Mouse (Mus musculus): ENCODE data around the gene Eif4ebp2. TPM values are rescaled to one million over a fixed set of nuclear protein-coding genes. Genes with fewer than 3 reads are reported as not detected.

The Eif4ebp2 gene
- total and polyA plus RNA-seq, 2 experiments from 2014 or later, result 18.6 to 49.1 TPM

- no peak for DNase-seq
- no peaks in the 10 kb centered on the region for H3K27me3 ChIP-seq (ENCODE audit: insufficient read depth, low read length)
- no peak overlapping the region for H3K27ac ChIP-seq (ENCODE audit: low read depth, low read length)
- no peak overlapping the region for H3K4me2 ChIP-seq (ENCODE audit: low read depth)
- WGBS, result 81% methylated on average over 6 of the region's 6 CpGs
- no peaks in the 10 kb centered on the region for H3K36me3 ChIP-seq (ENCODE audit: insufficient read depth)
- no peak overlapping the region for H3K9ac ChIP-seq
- H3K9me3 ChIP-seq (ENCODE audit: low read length), result no peaks in the 10 kb centered on the region
- H3K4me3 ChIP-seq (ENCODE audit: low read depth, low read length), result no peak overlapping the region
- TF ChIP-seq CTCF (IDR thresholded peaks at IDR 0.05; ENCODE audit: low read depth), result no peak
- H3K4me1 ChIP-seq (ENCODE audit: insufficient read depth), result no peaks in the 10 kb centered on the region
- ATAC-seq, result no peak
Measured at GRCm38 (mm10) chr10:61488522-61489110, 36.2 kb upstream of the Eif4ebp2 start.

GRCm38 (mm10) chr10:61486551-61487339 lies 34.3 kb upstream of the Eif4ebp2 start:
- H3K9me3 ChIP-seq (ENCODE audit: low read length), result no peaks in the 10 kb centered on the region
- no peak for DNase-seq
- H3K27ac ChIP-seq (ENCODE audit: low read depth, low read length), result no peak overlapping the region
- no peak overlapping the region for H3K9ac ChIP-seq
- no peak overlapping the region for H3K4me3 ChIP-seq (ENCODE audit: low read depth, low read length)
- 89% methylated on average over 8 of the region's 8 CpGs for WGBS
- no peaks in the 10 kb centered on the region for H3K36me3 ChIP-seq (ENCODE audit: insufficient read depth)
- H3K4me1 ChIP-seq (ENCODE audit: insufficient read depth), result no peaks in the 10 kb centered on the region
- no peak for TF ChIP-seq CTCF (IDR thresholded peaks at IDR 0.05; ENCODE audit: low read depth)
- no peaks in the 10 kb centered on the region for H3K27me3 ChIP-seq (ENCODE audit: insufficient read depth, low read length)
- H3K4me2 ChIP-seq (ENCODE audit: low read depth), result no peak overlapping the region
- no peak for ATAC-seq

GRCm38 (mm10) chr10:61484801-61485200 lies 32.3 kb upstream of the Eif4ebp2 start:
- no peak overlapping the region for H3K27ac ChIP-seq (ENCODE audit: low read depth, low read length)
- 86% methylated on average over 11 of the region's 11 CpGs for WGBS
- TF ChIP-seq CTCF (IDR thresholded peaks at IDR 0.05; ENCODE audit: low read depth), result no peak
- H3K9me3 ChIP-seq (ENCODE audit: low read length), result no peaks in the 10 kb centered on the region
- no peak overlapping the region for H3K4me3 ChIP-seq (ENCODE audit: low read depth, low read length)
- H3K27me3 ChIP-seq (ENCODE audit: insufficient read depth, low read length), result no peaks in the 10 kb centered on the region
- ATAC-seq, result no peak
- no peak overlapping the region for H3K4me2 ChIP-seq (ENCODE audit: low read depth)
- H3K9ac ChIP-seq, result no peak overlapping the region
- no peaks in the 10 kb centered on the region for H3K4me1 ChIP-seq (ENCODE audit: insufficient read depth)
- no peak for DNase-seq
- no peaks in the 10 kb centered on the region for H3K36me3 ChIP-seq (ENCODE audit: insufficient read depth)

GRCm38 (mm10) chr10:61482771-61483170 lies 30.3 kb upstream of the Eif4ebp2 start:
- 89% methylated on average over 7 of the region's 7 CpGs for WGBS
- no peaks in the 10 kb centered on the region for H3K4me1 ChIP-seq (ENCODE audit: insufficient read depth)
- no peaks in the 10 kb centered on the region for H3K9me3 ChIP-seq (ENCODE audit: low read length)
- H3K27ac ChIP-seq (ENCODE audit: low read depth, low read length), result no peak overlapping the region
- no peak for TF ChIP-seq CTCF (IDR thresholded peaks at IDR 0.05; ENCODE audit: low read depth)
- H3K27me3 ChIP-seq (ENCODE audit: insufficient read depth, low read length), result no peaks in the 10 kb centered on the region
- H3K9ac ChIP-seq, result no peak overlapping the region
- no peak for ATAC-seq
- H3K36me3 ChIP-seq (ENCODE audit: insufficient read depth), result no peaks in the 10 kb centered on the region
- H3K4me3 ChIP-seq (ENCODE audit: low read depth, low read length), result no peak overlapping the region
- no peak for DNase-seq
- no peak overlapping the region for H3K4me2 ChIP-seq (ENCODE audit: low read depth)

GRCm38 (mm10) chr10:61480488-61480887 lies 28.0 kb upstream of the Eif4ebp2 start:
- H3K4me2 ChIP-seq (ENCODE audit: low read depth), result no peak overlapping the region
- no peaks in the 10 kb centered on the region for H3K9me3 ChIP-seq (ENCODE audit: low read length)
- WGBS, result 64% methylated on average over 1 of the region's 1 CpGs
- no peaks in the 10 kb centered on the region for H3K36me3 ChIP-seq (ENCODE audit: insufficient read depth)
- H3K27me3 ChIP-seq (ENCODE audit: insufficient read depth, low read length), result no peaks in the 10 kb centered on the region
- H3K9ac ChIP-seq, result no peak overlapping the region
- no peak overlapping the region for H3K4me3 ChIP-seq (ENCODE audit: low read depth, low read length)
- TF ChIP-seq CTCF (IDR thresholded peaks at IDR 0.05; ENCODE audit: low read depth), result no peak
- no peaks in the 10 kb centered on the region for H3K4me1 ChIP-seq (ENCODE audit: insufficient read depth)
- no peak for DNase-seq
- H3K27ac ChIP-seq (ENCODE audit: low read depth, low read length), result no peak overlapping the region
- ATAC-seq, result no peak

GRCm38 (mm10) chr10:61479927-61480326 lies 27.5 kb upstream of the Eif4ebp2 start:
- TF ChIP-seq CTCF (IDR thresholded peaks at IDR 0.05; ENCODE audit: low read depth), result no peak
- no peaks in the 10 kb centered on the region for H3K27me3 ChIP-seq (ENCODE audit: insufficient read depth, low read length)
- 94% methylated on average over 4 of the region's 4 CpGs for WGBS
- H3K9ac ChIP-seq, result no peak overlapping the region
- DNase-seq (no peak), ATAC-seq (no peak)
- H3K27ac ChIP-seq (ENCODE audit: low read depth, low read length), result no peak overlapping the region
- H3K4me3 ChIP-seq (ENCODE audit: low read depth, low read length), result no peak overlapping the region
- H3K9me3 ChIP-seq (ENCODE audit: low read length), result no peaks in the 10 kb centered on the region
- no peaks in the 10 kb centered on the region for H3K4me1 ChIP-seq (ENCODE audit: insufficient read depth)
- H3K4me2 ChIP-seq (ENCODE audit: low read depth), result no peak overlapping the region
- H3K36me3 ChIP-seq (ENCODE audit: insufficient read depth), result no peaks in the 10 kb centered on the region

- H3K36me3 ChIP-seq (ENCODE audit: insufficient read depth), result no peaks in the 10 kb centered on the region
- no peaks in the 10 kb centered on the region for H3K27me3 ChIP-seq (ENCODE audit: insufficient read depth, low read length)
- H3K9me3 ChIP-seq (ENCODE audit: low read length), result no peaks in the 10 kb centered on the region
- no peak overlapping the region for H3K27ac ChIP-seq (ENCODE audit: low read depth, low read length)
- no peaks in the 10 kb centered on the region for H3K4me1 ChIP-seq (ENCODE audit: insufficient read depth)
- no peak overlapping the region for H3K4me2 ChIP-seq (ENCODE audit: low read depth)
- ATAC-seq (no peak), DNase-seq (no peak)
- no peak overlapping the region for H3K4me3 ChIP-seq (ENCODE audit: low read depth, low read length)
- no peak overlapping the region for H3K9ac ChIP-seq
- TF ChIP-seq CTCF (IDR thresholded peaks at IDR 0.05; ENCODE audit: low read depth), result no peak
- WGBS, result 94% methylated on average over 10 of the region's 10 CpGs
Measured at GRCm38 (mm10) chr10:61479461-61479860, 27.0 kb upstream of the Eif4ebp2 start.

All from forebrain, postnatal 0 days (tissue).